9 mouse cellular contexts compared by ENCODE assay signal in genomic region chr4:138453097-138453752, GRCm38 (mm10). TPM values are rescaled to one million over a fixed set of nuclear protein-coding genes. Genes with fewer than 3 reads are reported as not detected.
A peak's percentile ranks its signal among the peaks of the same experiment; 100 is the strongest.
DNase-seq lines count a peak whose midpoint lies in the region; ATAC-seq lines count a peak whose summit lies in the region.
"Had no signal": no experiment of that assay in that cellular context is flagged by ENCODE, and none has a peak within 500 bp of the region (broad histone marks: within the 10 kb centered on the region; RNA-seq: fewer than 3 reads in every experiment).

No protein-coding gene starts in this region.

- H3K9me3 ChIP-seq in heart, embryonic 14.5 days (ENCODE audit: control insufficient read depth, low read length): no peaks in the 10 kb centered on the region
- no peaks in the 10 kb centered on the region for H3K9me3 ChIP-seq in hindbrain, embryonic 13.5 days
- H3K9me3 ChIP-seq in liver, embryonic 16.5 days (replicated peaks; ENCODE audit: control insufficient read depth, low read length): no peaks in the 10 kb centered on the region

- no peaks in the 10 kb centered on the region for H3K36me3 ChIP-seq in heart, embryonic 14.5 days (ENCODE audit: control insufficient read depth, insufficient read depth, low read length)
- no peaks in the 10 kb centered on the region for H3K36me3 ChIP-seq in hindbrain, embryonic 13.5 days
- no peaks in the 10 kb centered on the region for H3K36me3 ChIP-seq in liver, embryonic 16.5 days (ENCODE audit: control insufficient read depth, insufficient read depth)

- no peak for DNase-seq in heart, adult 8-10 months (ENCODE audit: low spot score)
- DNase-seq in cerebellum, adult 9-11 months: peak; percentile 84
- DNase-seq in ovary, postnatal 10 days (ENCODE audit: low spot score): no peak
- no peak for DNase-seq in natural killer cell, adult 2 months (ENCODE audit: low spot score in 2 of 2)

- H3K27ac ChIP-seq in heart, embryonic 14.5 days (replicated peaks in 1 of 2; ENCODE audit: control insufficient read depth in 1 of 2, insufficient read depth in 1 of 2, low read depth in 2 of 2, low read length in 2 of 2): no peak overlapping the region
- peak overlapping the region; percentile 98 for H3K27ac ChIP-seq in hindbrain, embryonic 13.5 days
- no peak overlapping the region; the same call in 1 of the 2 replicates for H3K27ac ChIP-seq in liver, embryonic 16.5 days (ENCODE audit: low read length)

- 11% methylated on average over 19 of the region's 19 CpGs for WGBS in heart, embryonic 14.5 days
- 3% methylated on average over 19 of the region's 19 CpGs for WGBS in hindbrain, embryonic 13.5 days
- 9% methylated on average over 19 of the region's 19 CpGs for WGBS in liver, embryonic 16.5 days (ENCODE audit: insufficient replicate concordance)

- no peak for ATAC-seq in heart, embryonic 14.5 days (ENCODE audit: insufficient number of reproducible peaks, insufficient read depth, low FRiP score, low read depth)
- 0 out of 2 replicates have a peak, but pooled peaks have one; percentile 12 for ATAC-seq in hindbrain, embryonic 13.5 days (ENCODE audit: low FRiP score)
- no peak for ATAC-seq in liver, embryonic 16.5 days (ENCODE audit: low read depth)
- ATAC-seq in frontal cortex, adult (ENCODE audit: low TSS enrichment): no peak; the same call in 1 of the 2 replicates

- peaks cover 0 to 12% of the 10 kb centered on the region in 2 experiments; a peak in 2 of 4 replicates for H3K4me1 ChIP-seq in heart, embryonic 14.5 days (ENCODE audit: control insufficient read depth in 2 of 2, insufficient read depth in 2 of 2, low read length in 2 of 2)
- peaks cover 55% of the 10 kb centered on the region for H3K4me1 ChIP-seq in hindbrain, embryonic 13.5 days (replicated peaks)
- peaks cover 4% of the 10 kb centered on the region for H3K4me1 ChIP-seq in liver, embryonic 16.5 days (ENCODE audit: control insufficient read depth, low read depth, low read length)

- H3K4me2 ChIP-seq in heart, embryonic 14.5 days (ENCODE audit: low read length): peak overlapping the region; percentile 98
- H3K4me2 ChIP-seq in hindbrain, embryonic 13.5 days: peak overlapping the region; percentile 83
- H3K4me2 ChIP-seq in liver, embryonic 16.5 days (ENCODE audit: low read depth, low read length): peak overlapping the region; percentile 55

- H3K27me3 ChIP-seq in heart, embryonic 14.5 days (ENCODE audit: control insufficient read depth, insufficient read depth, low read length): peaks cover 71% of the 10 kb centered on the region
- H3K27me3 ChIP-seq in hindbrain, embryonic 13.5 days: peaks cover 12% of the 10 kb centered on the region; the same call in 1 of the 2 replicates
- peaks cover 70% of the 10 kb centered on the region for H3K27me3 ChIP-seq in liver, embryonic 16.5 days (ENCODE audit: control insufficient read depth, insufficient read depth, low read depth, low read length)

- H3K4me3 ChIP-seq in heart, embryonic 14.5 days (ENCODE audit: control insufficient read depth in 1 of 2, insufficient read depth in 1 of 2, low read depth in 1 of 2, low read length in 2 of 2): peak overlapping the region in 1 of 2 experiments; percentile 79; a peak in 2 of 4 replicates
- peak overlapping the region; percentile 96 for H3K4me3 ChIP-seq in hindbrain, embryonic 13.5 days
- H3K4me3 ChIP-seq in liver, embryonic 16.5 days (ENCODE audit: low read depth, low read length): peak overlapping the region; percentile 63

- peak overlapping the region; percentile 75 for H3K9ac ChIP-seq in heart, embryonic 14.5 days (ENCODE audit: low read length)
- H3K9ac ChIP-seq in hindbrain, embryonic 13.5 days: peak overlapping the region; percentile 97
- H3K9ac ChIP-seq in liver, embryonic 16.5 days (ENCODE audit: low read depth, low read length): no peak overlapping the region; the same call in 1 of the 2 replicates

RNA-seq across cellular contexts. Expression of gene Camk2n1, which starts 0.9 kb away (rescaled TPM):
- 1.1 and 1.4 TPM in 2 replicates for polyA plus RNA-seq in heart, embryonic 14.5 days (2014; fragmentation: Nextera tagmentation; extraction: Ambion mirVana)
- 10 to 100 TPM; 10.8 to 12.7 (median 11.1) TPM for total RNA-seq in heart, adult 8-10 months (2022)
- polyA plus RNA-seq in hindbrain, embryonic 13.5 days (2015; fragmentation: Nextera tagmentation; extraction: Ambion mirVana): 14.3 and 14.8 TPM in 2 replicates
- polyA plus RNA-seq in liver, embryonic 16.5 days (2015; fragmentation: Nextera tagmentation; extraction: Ambion mirVana): 1.5 and 1.6 TPM in 2 replicates
- total RNA-seq: MEL had no signal

RNA-seq across cellular contexts. Expression of gene Mul1, which starts 18.8 kb away (rescaled TPM):
- 17.1 and 19.2 TPM in 2 replicates for polyA plus RNA-seq in heart, embryonic 14.5 days (2014; fragmentation: Nextera tagmentation; extraction: Ambion mirVana)
- total RNA-seq in heart, adult 8-10 months (2022): 10 to 100 TPM; 72.0 to 84.5 (median 75.5) TPM
- 20.9 and 21.4 TPM in 2 replicates for polyA plus RNA-seq in hindbrain, embryonic 13.5 days (2015; fragmentation: Nextera tagmentation; extraction: Ambion mirVana)
- polyA plus RNA-seq in liver, embryonic 16.5 days (2015; fragmentation: Nextera tagmentation; extraction: Ambion mirVana): 8.2 and 10.0 TPM in 2 replicates

RNA-seq across cellular contexts. Expression of gene Fam43b, which starts 56.9 kb away (rescaled TPM):
- polyA plus RNA-seq in heart, embryonic 14.5 days (2014; fragmentation: Nextera tagmentation; extraction: Ambion mirVana): not detected in 2 replicates
- total RNA-seq in heart, adult 8-10 months (2022): not detected
- polyA plus RNA-seq in hindbrain, embryonic 13.5 days (2015; fragmentation: Nextera tagmentation; extraction: Ambion mirVana): 3.0 and 3.5 TPM in 2 replicates
- not detected in 2 replicates for polyA plus RNA-seq in liver, embryonic 16.5 days (2015; fragmentation: Nextera tagmentation; extraction: Ambion mirVana)
- total RNA-seq: MEL had no signal
